Mouse (Mus musculus): ENCODE measurements around the gene Gal3st1. TPM values are rescaled to one million over a fixed set of nuclear protein-coding genes. Genes with fewer than 3 reads are reported as not detected.

Gal3st1 gene
- polyA plus RNA-seq, 1 experiment from 2014 or later = 30.6 TPM

GRCm38 (mm10) chr11:3976678-3977077 lies 6.8 kb upstream of the Gal3st1 start, which contains the start of gene 4930556J24Rik:
TSS of gene 4930556J24Rik (minus strand) at chr11:3976778.
- Histone ChIP-seq H3K4me2 (replicated peaks; ENCODE audit: low read depth) (no peak within 1 kb of the TSS), H3K9me3 (ENCODE audit: control insufficient read depth) (no peaks in the 10 kb centered on the region), H3K9ac (ENCODE audit: low read depth, low read length) (no peak within 1 kb of the TSS), H3K4me3 (ENCODE audit: low read depth, low read length) (no peak within 1 kb of the TSS), H3K27me3 (replicated peaks; ENCODE audit: control insufficient read depth, insufficient read depth, low read length) (no peaks in the 10 kb centered on the region), H3K4me1 (replicated peaks; ENCODE audit: control insufficient read depth, insufficient read depth, low read length) (no peaks in the 10 kb centered on the region; the same call in 1 of the 2 replicates), H3K36me3 (ENCODE audit: control insufficient read depth, insufficient read depth) (peaks cover 86% of the 10 kb centered on the region), H3K27ac (ENCODE audit: low read depth, low read length) (no peak within 1 kb of the TSS)
- TF ChIP-seq CTCF (IDR thresholded peaks at IDR 0.05; ENCODE audit: low read depth) = no peak
- 90% methylated on average over 6 of the region's 6 CpGs for WGBS
- no peak for ATAC-seq

GRCm38 (mm10) chr11:3978421-3978820 lies 5.0 kb upstream of the Gal3st1 start:
- no peak for ATAC-seq
- Histone ChIP-seq H3K4me3 (ENCODE audit: low read depth, low read length) (no peak overlapping the region), H3K36me3 (ENCODE audit: control insufficient read depth, insufficient read depth) (peaks cover 69% of the 10 kb centered on the region), H3K4me1 (replicated peaks; ENCODE audit: control insufficient read depth, insufficient read depth, low read length) (no peaks in the 10 kb centered on the region; the same call in 1 of the 2 replicates), H3K9me3 (ENCODE audit: control insufficient read depth) (no peaks in the 10 kb centered on the region), H3K9ac (ENCODE audit: low read depth, low read length) (no peak overlapping the region), H3K27ac (ENCODE audit: low read depth, low read length) (no peak overlapping the region), H3K4me2 (replicated peaks; ENCODE audit: low read depth) (no peak overlapping the region), H3K27me3 (replicated peaks; ENCODE audit: control insufficient read depth, insufficient read depth, low read length) (no peaks in the 10 kb centered on the region)
- no peak for TF ChIP-seq CTCF (IDR thresholded peaks at IDR 0.05; ENCODE audit: low read depth)
- WGBS = 93% methylated on average over 5 of the region's 5 CpGs

GRCm38 (mm10) chr11:3981536-3981935 lies 1.9 kb upstream of the Gal3st1 start:
- WGBS = 68% methylated on average over 6 of the region's 6 CpGs
- Histone ChIP-seq H3K4me1 (replicated peaks; ENCODE audit: control insufficient read depth, insufficient read depth, low read length) (no peaks in the 10 kb centered on the region; the same call in 1 of the 2 replicates), H3K27ac (ENCODE audit: low read depth, low read length) (0 out of 2 replicates have a peak overlapping the region, but pooled peaks have one; percentile 8), H3K4me2 (replicated peaks; ENCODE audit: low read depth) (no peak overlapping the region), H3K9ac (ENCODE audit: low read depth, low read length) (no peak overlapping the region), H3K36me3 (ENCODE audit: control insufficient read depth, insufficient read depth) (peaks cover 38% of the 10 kb centered on the region), H3K27me3 (replicated peaks; ENCODE audit: control insufficient read depth, insufficient read depth, low read length) (no peaks in the 10 kb centered on the region), H3K4me3 (ENCODE audit: low read depth, low read length) (no peak overlapping the region), H3K9me3 (ENCODE audit: control insufficient read depth) (no peaks in the 10 kb centered on the region)
- ATAC-seq = no peak
- no peak for TF ChIP-seq CTCF (IDR thresholded peaks at IDR 0.05; ENCODE audit: low read depth)

- H3K4me3 ChIP-seq (ENCODE audit: low read depth, low read length) = peak overlapping the region; percentile 58
- H3K36me3 ChIP-seq (ENCODE audit: control insufficient read depth, insufficient read depth) = peaks cover 28% of the 10 kb centered on the region
- peak; percentile 76 for ATAC-seq
- no peak for TF ChIP-seq CTCF (IDR thresholded peaks at IDR 0.05; ENCODE audit: low read depth)
- 33% methylated on average over 7 of the region's 7 CpGs for WGBS
- H3K9ac ChIP-seq (ENCODE audit: low read depth, low read length) = peak overlapping the region; percentile 40; the same call in 1 of the 2 replicates
- H3K9me3 ChIP-seq (ENCODE audit: control insufficient read depth) = no peaks in the 10 kb centered on the region
- peak overlapping the region; percentile 73 for H3K4me2 ChIP-seq (replicated peaks; ENCODE audit: low read depth)
- no peaks in the 10 kb centered on the region; the same call in 1 of the 2 replicates for H3K4me1 ChIP-seq (replicated peaks; ENCODE audit: control insufficient read depth, insufficient read depth, low read length)
- no peaks in the 10 kb centered on the region for H3K27me3 ChIP-seq (replicated peaks; ENCODE audit: control insufficient read depth, insufficient read depth, low read length)
- peak overlapping the region; percentile 96 for H3K27ac ChIP-seq (ENCODE audit: low read depth, low read length)
Measured at GRCm38 (mm10) chr11:3982275-3983209, 894 bp upstream of the Gal3st1 start.

- Histone ChIP-seq H3K27ac (ENCODE audit: low read depth, low read length) (peak overlapping the region; percentile 96), H3K4me3 (ENCODE audit: low read depth, low read length) (peak overlapping the region; percentile 58), H3K9me3 (ENCODE audit: control insufficient read depth) (no peaks in the 10 kb centered on the region), H3K27me3 (replicated peaks; ENCODE audit: control insufficient read depth, insufficient read depth, low read length) (no peaks in the 10 kb centered on the region), H3K4me2 (replicated peaks; ENCODE audit: low read depth) (peak overlapping the region; percentile 73), H3K9ac (ENCODE audit: low read depth, low read length) (peak overlapping the region; percentile 40), H3K4me1 (replicated peaks; ENCODE audit: control insufficient read depth, insufficient read depth, low read length) (no peaks in the 10 kb centered on the region; the same call in 1 of the 2 replicates), H3K36me3 (ENCODE audit: control insufficient read depth, insufficient read depth) (peaks cover 14% of the 10 kb centered on the region)
- ATAC-seq = peak; percentile 68
- peak; percentile 17; the same call in 1 of the 2 replicates for TF ChIP-seq CTCF (IDR thresholded peaks at IDR 0.05; ENCODE audit: low read depth)
- 4% methylated on average over 15 of the region's 15 CpGs for WGBS
Measured at GRCm38 (mm10) chr11:3983863-3984745, 668 bp downstream of the Gal3st1 start.
